Mouse (Mus musculus) heart, adult 8-10 months (tissue): Measurements from ENCODE around the gene Glp2r. TPM values are rescaled to one million over a fixed set of nuclear protein-coding genes. Genes with fewer than 3 reads are reported as not detected.

Source experiments
- DNase-seq: peaks from one replicate; pipeline ENCODE4 v3.0.0; 2022; ENCODE audit warnings: low spot score
- total RNA-seq, 4 experiments: library from RNA; stranded (reverse); gene quantifications; 2 replicates each; pipeline ENCODE4 v1.2.4; 2022

The Glp2r gene
- not detected for total RNA-seq

- DNase-seq, result no peak
These were observed at the start of gene Glp2r for GRCm38 (mm10) chr11:67771053-67771452. Gene Glp2r (minus strand): TSS chr11:67771153.

- DNase-seq, result no peak
These were observed 49.3 kb upstream of the Glp2r start for GRCm38 (mm10) chr11:67820221-67820620.

- no peak for DNase-seq
These were observed 48.7 kb upstream of the Glp2r start for GRCm38 (mm10) chr11:67819604-67820003.

- no peak for DNase-seq
These were observed 40.6 kb upstream of the Glp2r start for GRCm38 (mm10) chr11:67811535-67811934.

- no peak for DNase-seq
These were observed 37.1 kb upstream of the Glp2r start for GRCm38 (mm10) chr11:67808051-67808450.

GRCm38 (mm10) chr11:67806832-67807597 lies 36.1 kb upstream of the Glp2r start:
- DNase-seq, result no peak

- DNase-seq, result no peak
These were observed 34.6 kb upstream of the Glp2r start for GRCm38 (mm10) chr11:67805538-67805937.

GRCm38 (mm10) chr11:67801169-67801568 lies 30.2 kb upstream of the Glp2r start:
- no peak for DNase-seq

GRCm38 (mm10) chr11:67800130-67800723 lies 29.3 kb upstream of the Glp2r start:
- no peak for DNase-seq

- peak; percentile 51 for DNase-seq
These were observed 27.0 kb upstream of the Glp2r start, which contains the start of gene Dhrs7c for GRCm38 (mm10) chr11:67797931-67798330. Gene Dhrs7c (plus strand): TSS chr11:67798187.

GRCm38 (mm10) chr11:67790182-67790581 lies 19.2 kb upstream of the Glp2r start:
- no peak for DNase-seq

- no peak for DNase-seq
These were observed 3.4 kb upstream of the Glp2r start, which contains the start of gene Gsg1l2 for GRCm38 (mm10) chr11:67774379-67774778. Gene Gsg1l2 (plus strand): TSS chr11:67774608.

GRCm38 (mm10) chr11:67772577-67772976 lies 1.6 kb upstream of the Glp2r start:
- no peak for DNase-seq

GRCm38 (mm10) chr11:67771691-67772090 lies 738 bp upstream of the Glp2r start:
- DNase-seq, result no peak

GRCm38 (mm10) chr11:67757373-67758167 lies 13.4 kb downstream of the Glp2r start:
- peak; percentile 4 for DNase-seq

- DNase-seq, result no peak
These were observed 14.7 kb downstream of the Glp2r start for GRCm38 (mm10) chr11:67756287-67756686.

- DNase-seq, result no peak
These were observed 29.4 kb downstream of the Glp2r start for GRCm38 (mm10) chr11:67741569-67741968.

- no peak for DNase-seq
These were observed 32.0 kb downstream of the Glp2r start for GRCm38 (mm10) chr11:67738846-67739490.

- no peak for DNase-seq
These were observed 32.6 kb downstream of the Glp2r start for GRCm38 (mm10) chr11:67738345-67738744.

GRCm38 (mm10) chr11:67734597-67734996 lies 36.4 kb downstream of the Glp2r start:
- DNase-seq, result no peak

- DNase-seq, result no peak
These were observed 37.2 kb downstream of the Glp2r start for GRCm38 (mm10) chr11:67733726-67734125.

GRCm38 (mm10) chr11:67731056-67731455 lies 39.9 kb downstream of the Glp2r start:
- DNase-seq, result no peak
